Mouse (Mus musculus): ENCODE measurements around the gene Ciita. TPM values are rescaled to one million over a fixed set of nuclear protein-coding genes. Genes with fewer than 3 reads are reported as not detected.

Ciita gene
- total and polyA plus RNA-seq, 3 experiments, result 0.11 TPM; not detected in 2

DNA sequence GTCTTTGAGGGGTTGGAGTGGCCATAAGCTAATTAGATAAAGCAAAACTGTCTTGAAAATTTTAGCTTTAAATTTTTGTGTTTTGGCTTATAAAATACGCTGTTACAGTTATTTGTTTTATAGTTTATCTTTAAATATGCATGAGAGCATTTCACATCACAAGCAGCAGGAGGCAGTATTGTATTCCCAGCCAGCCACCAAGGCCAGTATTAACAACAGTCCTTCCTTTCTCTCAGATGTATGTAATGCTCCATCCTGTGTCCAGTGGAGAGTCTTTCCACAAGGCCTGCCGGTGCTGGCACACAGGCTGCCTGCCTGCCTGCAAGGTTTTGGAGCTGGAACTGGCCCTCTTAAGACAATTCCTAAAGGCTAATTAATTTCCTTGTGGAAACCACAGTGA lies 92.0 kb downstream of the Ciita start:
- peaks cover 3% of the 10 kb centered on the region; the same call in 1 of the 2 replicates for H3K4me1 ChIP-seq (ENCODE audit: insufficient read depth, low read depth, low read length)
- H3K4me3 ChIP-seq (ENCODE audit: low read depth, low read length), result no peak overlapping the region
- no peaks in the 10 kb centered on the region for H3K9me3 ChIP-seq (replicated peaks)
- H3K36me3 ChIP-seq (replicated peaks), result peaks cover 89% of the 10 kb centered on the region
- DNase-seq (ENCODE audit: low spot score), result peak; percentile 17
- H3K27me3 ChIP-seq (ENCODE audit: insufficient read depth, low read length), result no peaks in the 10 kb centered on the region
- TF ChIP-seq GATA2 (IDR thresholded peaks at IDR 0.05; ENCODE audit: borderline replicate concordance, low read depth, low read length), result no peak
- no peak for TF ChIP-seq TAL1 (conservative IDR thresholded peaks at IDR 0.05; ENCODE audit: low read depth, low read length)
- no peak for TF ChIP-seq GATA1 (IDR thresholded peaks at IDR 0.05; ENCODE audit: borderline replicate concordance, low read length)
- TF ChIP-seq CTCF (IDR thresholded peaks at IDR 0.05; ENCODE audit: low read depth, low read length), result peak; percentile 57; the same call in 1 of the 2 replicates
- TF ChIP-seq POLR2AphosphoS5 (IDR thresholded peaks at IDR 0.05; ENCODE audit: insufficient replicate concordance, low read depth, low read length), result no peak
- no peak for ATAC-seq (ENCODE audit: extremely low read depth, insufficient number of reproducible peaks, low FRiP score, poor library complexity, severe bottlenecking)

DNA sequence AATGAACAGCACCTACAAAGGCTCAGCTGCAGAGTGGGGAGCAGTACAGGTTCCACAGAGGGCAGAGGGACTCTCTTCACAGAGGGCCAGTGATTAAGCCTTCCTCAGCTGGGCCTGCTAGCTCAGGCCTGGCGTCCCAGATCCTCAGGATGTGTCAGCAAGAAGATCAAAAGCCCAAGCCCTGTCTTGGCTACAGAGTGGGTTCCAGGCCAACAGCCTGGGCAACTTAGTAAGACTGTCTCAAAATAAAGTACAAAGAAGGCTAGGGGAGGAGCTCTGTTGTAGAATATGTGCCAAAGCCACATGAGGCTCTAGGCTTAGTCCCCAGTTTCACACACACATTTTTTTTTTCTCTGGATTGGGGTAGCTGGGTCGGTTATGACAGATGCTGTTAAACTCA lies 95.1 kb downstream of the Ciita start:
- no peak for TF ChIP-seq CTCF (IDR thresholded peaks at IDR 0.05; ENCODE audit: low read depth, low read length)
- TF ChIP-seq GATA2 (IDR thresholded peaks at IDR 0.05; ENCODE audit: borderline replicate concordance, low read depth, low read length), result no peak
- no peak for TF ChIP-seq POLR2AphosphoS5 (IDR thresholded peaks at IDR 0.05; ENCODE audit: insufficient replicate concordance, low read depth, low read length)
- no peak for TF ChIP-seq GATA1 (IDR thresholded peaks at IDR 0.05; ENCODE audit: borderline replicate concordance, low read length)
- no peak for TF ChIP-seq TAL1 (conservative IDR thresholded peaks at IDR 0.05; ENCODE audit: low read depth, low read length)

DNA sequence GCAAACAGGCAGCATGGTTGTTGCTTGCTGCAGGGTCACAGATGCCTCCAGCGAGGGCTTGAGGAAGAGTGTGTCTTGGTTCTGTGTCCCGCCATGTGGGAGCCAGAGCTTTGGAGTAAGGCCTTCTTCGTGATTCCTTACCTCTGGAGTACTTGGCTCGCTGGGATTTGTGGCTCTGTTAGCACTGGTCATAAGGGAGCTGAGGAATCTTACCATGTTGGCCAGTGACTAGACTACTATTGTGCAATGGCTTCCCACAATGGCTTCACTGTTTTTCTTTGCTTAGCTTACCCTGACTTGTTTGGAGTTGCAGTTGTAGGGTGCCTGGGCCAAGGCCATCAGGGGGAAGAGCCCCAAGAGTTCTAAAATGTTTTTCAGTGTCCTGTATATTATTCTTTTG lies 96.1 kb downstream of the Ciita start:
- ATAC-seq (ENCODE audit: extremely low read depth, insufficient number of reproducible peaks, low FRiP score, poor library complexity, severe bottlenecking) (no peak), DNase-seq (ENCODE audit: low spot score) (no peak)
- H3K4me3 ChIP-seq (ENCODE audit: low read depth, low read length), result no peak overlapping the region
- H3K27me3 ChIP-seq (ENCODE audit: insufficient read depth, low read length), result no peaks in the 10 kb centered on the region
- H3K9me3 ChIP-seq (replicated peaks), result no peaks in the 10 kb centered on the region
- TF ChIP-seq CTCF (IDR thresholded peaks at IDR 0.05; ENCODE audit: low read depth, low read length), result no peak
- TF ChIP-seq POLR2AphosphoS5 (IDR thresholded peaks at IDR 0.05; ENCODE audit: insufficient replicate concordance, low read depth, low read length), result no peak
- no peak for TF ChIP-seq GATA1 (IDR thresholded peaks at IDR 0.05; ENCODE audit: borderline replicate concordance, low read length)
- TF ChIP-seq GATA2 (IDR thresholded peaks at IDR 0.05; ENCODE audit: borderline replicate concordance, low read depth, low read length), result no peak
- peaks cover 90% of the 10 kb centered on the region for H3K36me3 ChIP-seq (replicated peaks)
- no peaks in the 10 kb centered on the region for H3K4me1 ChIP-seq (ENCODE audit: insufficient read depth, low read depth, low read length)

More for the DNA sequence above, 95.1 kb downstream of the Ciita start:
- H3K27me3 ChIP-seq (ENCODE audit: insufficient read depth, low read length), result no peaks in the 10 kb centered on the region
- peaks cover 90% of the 10 kb centered on the region for H3K36me3 ChIP-seq (replicated peaks)
- H3K4me1 ChIP-seq (ENCODE audit: insufficient read depth, low read depth, low read length), result peaks cover 1% of the 10 kb centered on the region; the same call in 1 of the 2 replicates
- no peak for DNase-seq (ENCODE audit: low spot score)
- H3K9me3 ChIP-seq (replicated peaks), result no peaks in the 10 kb centered on the region
- ATAC-seq (ENCODE audit: extremely low read depth, insufficient number of reproducible peaks, low FRiP score, poor library complexity, severe bottlenecking), result no peak
- no peak overlapping the region for H3K4me3 ChIP-seq (ENCODE audit: low read depth, low read length)

DNA sequence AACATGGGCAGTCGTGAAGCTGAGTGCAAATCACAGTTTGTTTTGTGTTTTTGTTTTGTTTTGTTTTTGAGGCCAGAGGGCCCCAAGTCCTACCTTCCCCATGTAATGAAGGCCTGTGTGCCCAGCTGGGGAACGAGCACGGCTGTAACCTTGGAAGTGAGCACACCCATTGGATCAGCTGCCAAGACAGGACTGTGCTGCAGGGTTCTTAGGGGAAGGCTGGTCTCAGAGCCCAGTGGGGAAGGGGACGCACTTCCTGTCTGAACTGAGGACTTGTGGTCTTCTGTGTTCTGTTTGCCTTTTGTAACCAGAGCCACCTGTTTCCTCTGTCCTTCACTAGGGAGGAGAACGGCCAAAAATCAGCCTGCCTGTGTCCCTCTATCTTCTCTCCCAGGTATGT lies 97.7 kb downstream of the Ciita start:
- H3K9me3 ChIP-seq (replicated peaks), result no peaks in the 10 kb centered on the region
- H3K27me3 ChIP-seq (ENCODE audit: insufficient read depth, low read length), result no peaks in the 10 kb centered on the region
- TF ChIP-seq GATA2 (IDR thresholded peaks at IDR 0.05; ENCODE audit: borderline replicate concordance, low read depth, low read length) (no peak), CTCF (IDR thresholded peaks at IDR 0.05; ENCODE audit: low read depth, low read length) (no peak), GATA1 (IDR thresholded peaks at IDR 0.05; ENCODE audit: borderline replicate concordance, low read length) (no peak), TAL1 (conservative IDR thresholded peaks at IDR 0.05; ENCODE audit: low read depth, low read length) (no peak), POLR2AphosphoS5 (IDR thresholded peaks at IDR 0.05; ENCODE audit: insufficient replicate concordance, low read depth, low read length) (no peak)
- no peaks in the 10 kb centered on the region for H3K4me1 ChIP-seq (ENCODE audit: insufficient read depth, low read depth, low read length)
- ATAC-seq (ENCODE audit: extremely low read depth, insufficient number of reproducible peaks, low FRiP score, poor library complexity, severe bottlenecking) (no peak), DNase-seq (ENCODE audit: low spot score) (no peak)
- H3K4me3 ChIP-seq (ENCODE audit: low read depth, low read length), result no peak overlapping the region
- H3K36me3 ChIP-seq (replicated peaks), result peaks cover 90% of the 10 kb centered on the region

Other genes with a start within 250 kb of the Ciita start
- gene Emp2, start 166.1 kb upstream of the Ciita start, total RNA-seq (2014; fragmentation: Nextera tagmentation), result not detected in 2 replicates
- gene Emp2, start 166.1 kb upstream of the Ciita start, total RNA-seq (2017), result 0.06 and 0.11 TPM in 2 replicates
- not detected in 2 replicates for gene Emp2, start 166.1 kb upstream of the Ciita start, polyA plus RNA-seq (2012)
- 0.68 and 0.90 TPM in 2 replicates for gene Tekt5, start 84.6 kb upstream of the Ciita start, total RNA-seq (2014; fragmentation: Nextera tagmentation)
- 0.35 and 0.71 TPM in 2 replicates for gene Tekt5, start 84.6 kb upstream of the Ciita start, total RNA-seq (2017)
- 0.08 and 0.19 TPM in 2 replicates for gene Tekt5, start 84.6 kb upstream of the Ciita start, polyA plus RNA-seq (2012)
- 30.8 and 39.7 TPM in 2 replicates for gene Nubp1, start 68.1 kb upstream of the Ciita start, total RNA-seq (2014; fragmentation: Nextera tagmentation)
- 68.3 and 91.5 TPM in 2 replicates for gene Nubp1, start 68.1 kb upstream of the Ciita start, total RNA-seq (2017)
- 64.1 and 64.2 TPM in 2 replicates for gene Nubp1, start 68.1 kb upstream of the Ciita start, polyA plus RNA-seq (2012)
- not detected in 2 replicates for gene Tvp23a, start 32.7 kb upstream of the Ciita start, total RNA-seq (2014; fragmentation: Nextera tagmentation)
- 0.11 and 0.12 TPM in 2 replicates for gene Tvp23a, start 32.7 kb upstream of the Ciita start, total RNA-seq (2017)
- gene Tvp23a, start 32.7 kb upstream of the Ciita start, polyA plus RNA-seq (2012), result not detected in 2 replicates
- gene Dexi, start 63.0 kb downstream of the Ciita start, total RNA-seq (2014; fragmentation: Nextera tagmentation), result 7.1 and 12.1 TPM in 2 replicates
- gene Dexi, start 63.0 kb downstream of the Ciita start, total RNA-seq (2017), result 5.0 and 7.5 TPM in 2 replicates
- gene Dexi, start 63.0 kb downstream of the Ciita start, polyA plus RNA-seq (2012), result 20.2 and 23.2 TPM in 2 replicates
- gene Clec16a, start 65.3 kb downstream of the Ciita start, total RNA-seq (2014; fragmentation: Nextera tagmentation), result 47.7 and 47.9 TPM in 2 replicates
- 11.9 and 12.6 TPM in 2 replicates for gene Clec16a, start 65.3 kb downstream of the Ciita start, total RNA-seq (2017)
- gene Clec16a, start 65.3 kb downstream of the Ciita start, polyA plus RNA-seq (2012), result 15.4 and 18.1 TPM in 2 replicates